Comparison of ENCODE assay signal across 8 mouse cellular contexts in the genomic region with DNA sequence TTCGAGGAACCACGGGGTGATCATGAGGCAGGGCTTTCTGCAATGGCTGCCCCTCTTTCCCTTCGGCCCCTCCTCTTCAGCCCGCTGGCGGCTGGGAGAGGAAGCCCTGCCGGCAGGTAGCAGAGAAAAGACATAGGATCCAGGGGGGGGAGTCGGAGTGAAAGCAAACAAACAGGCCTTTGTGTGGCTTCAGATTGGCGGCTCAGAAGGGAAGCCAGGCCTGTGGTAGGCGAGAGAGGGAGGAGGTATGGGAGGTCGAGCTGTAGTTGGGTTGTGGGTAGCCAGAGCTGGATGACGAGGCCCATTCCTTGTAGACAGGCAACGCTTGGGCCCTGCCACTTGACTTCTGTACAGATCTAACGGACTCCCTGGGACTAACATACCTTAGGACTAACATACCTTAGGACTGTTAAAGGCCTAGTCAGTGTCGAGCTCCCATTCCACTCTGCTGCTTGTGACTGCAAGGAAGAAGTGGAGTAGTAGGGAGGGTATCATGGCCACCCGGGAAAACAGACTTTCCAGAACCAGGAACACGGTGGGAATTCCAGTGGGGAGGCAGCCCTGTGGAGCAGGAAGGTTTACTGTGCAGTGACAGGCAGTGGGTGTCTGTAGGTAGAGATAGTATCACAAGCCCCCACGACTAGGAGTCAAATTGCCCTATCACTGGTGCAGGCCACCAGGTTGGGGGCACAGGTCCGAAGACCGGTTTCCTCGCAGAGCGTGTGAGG. TPM values are rescaled to one million over a fixed set of nuclear protein-coding genes. Genes with fewer than 3 reads are reported as not detected.
A peak's percentile ranks its signal among the peaks of the same experiment; 100 is the strongest.
DNase-seq lines count a peak whose midpoint lies in the region; ATAC-seq and TF ChIP-seq lines count a peak whose summit lies in the region.

No protein-coding gene starts in this region.

- DNase-seq in layer of hippocampus, adult 11-12 months (ENCODE audit: low spot score): peak; percentile 34
- DNase-seq in layer of hippocampus, postnatal 14 days (ENCODE audit: low spot score in 2 of 2): no peak
- DNase-seq in cerebellum, postnatal 10 days: peak; percentile 37 to 47
- DNase-seq in heart, adult 11 months: peak; percentile 97
- peak; percentile 67 for DNase-seq in liver, postnatal 0 days
- DNase-seq in neural tube, embryonic 11.5 days (ENCODE audit: low spot score): peak; percentile 70
- peak; percentile 56 for DNase-seq in testis, postnatal 10 days (ENCODE audit: low spot score)

- peaks cover 39% of the 10 kb centered on the region for H3K4me1 ChIP-seq in intestine, postnatal 0 days (replicated peaks; ENCODE audit: control insufficient read depth, insufficient read depth, low read length)
- peaks cover 59% of the 10 kb centered on the region for H3K4me1 ChIP-seq in liver, postnatal 0 days (ENCODE audit: insufficient read depth)
- peaks cover 40% of the 10 kb centered on the region for H3K4me1 ChIP-seq in neural tube, embryonic 11.5 days (ENCODE audit: control insufficient read depth, insufficient read depth, low read length)

- WGBS in intestine, postnatal 0 days: 2% methylated on average over 21 of the region's 21 CpGs
- WGBS in liver, postnatal 0 days (ENCODE audit: insufficient replicate concordance): 2% methylated on average over 19 of the region's 21 CpGs
- WGBS in neural tube, embryonic 11.5 days: 1% methylated on average over 20 of the region's 21 CpGs

- no peak for TF ChIP-seq EP300 in liver, postnatal 0 days (IDR thresholded peaks at IDR 0.05; ENCODE audit: low read depth)

- H3K4me2 ChIP-seq in intestine, postnatal 0 days (replicated peaks; ENCODE audit: low read depth): peak overlapping the region; percentile 71
- peak overlapping the region; percentile 95 for H3K4me2 ChIP-seq in liver, postnatal 0 days (ENCODE audit: low read depth, low read length)
- H3K4me2 ChIP-seq in neural tube, embryonic 11.5 days (ENCODE audit: low read depth): peak overlapping the region; percentile 82

- TF ChIP-seq CTCF in intestine, postnatal 0 days (IDR thresholded peaks at IDR 0.05; ENCODE audit: low read depth): no peak
- TF ChIP-seq CTCF in liver, postnatal 0 days (IDR thresholded peaks at IDR 0.05; ENCODE audit: low read depth): no peak

- H3K27me3 ChIP-seq in intestine, postnatal 0 days (replicated peaks; ENCODE audit: control insufficient read depth, insufficient read depth, low read length): no peaks in the 10 kb centered on the region
- H3K27me3 ChIP-seq in liver, postnatal 0 days (ENCODE audit: insufficient read depth, low read length): no peaks in the 10 kb centered on the region
- H3K27me3 ChIP-seq in neural tube, embryonic 11.5 days (ENCODE audit: control insufficient read depth, insufficient read depth, low read length): no peaks in the 10 kb centered on the region

- H3K4me3 ChIP-seq in intestine, postnatal 0 days (ENCODE audit: low read depth, low read length): peak overlapping the region; percentile 40
- peak overlapping the region; percentile 67 for H3K4me3 ChIP-seq in liver, postnatal 0 days (ENCODE audit: low read depth, low read length)
- peak overlapping the region; percentile 39 for H3K4me3 ChIP-seq in neural tube, embryonic 11.5 days (ENCODE audit: low read depth, low read length)

- H3K27ac ChIP-seq in intestine, postnatal 0 days (ENCODE audit: low read depth, low read length): peak overlapping the region; percentile 90
- H3K27ac ChIP-seq in liver, postnatal 0 days (ENCODE audit: low read depth): peak overlapping the region; percentile 93
- H3K27ac ChIP-seq in neural tube, embryonic 11.5 days (ENCODE audit: low read depth, low read length): peak overlapping the region; percentile 76

- no peaks in the 10 kb centered on the region for H3K9me3 ChIP-seq in intestine, postnatal 0 days (ENCODE audit: control insufficient read depth)
- H3K9me3 ChIP-seq in liver, postnatal 0 days (ENCODE audit: low read length): no peaks in the 10 kb centered on the region
- no peaks in the 10 kb centered on the region for H3K9me3 ChIP-seq in neural tube, embryonic 11.5 days (ENCODE audit: control insufficient read depth, low read length)

- ATAC-seq in intestine, postnatal 0 days: peak; percentile 23
- peak; percentile 49 for ATAC-seq in liver, postnatal 0 days
- ATAC-seq in neural tube, embryonic 11.5 days (ENCODE audit: insufficient read depth, low FRiP score, low TSS enrichment): peak; percentile 28; the same call in 1 of the 2 replicates

- H3K36me3 ChIP-seq in intestine, postnatal 0 days (ENCODE audit: control insufficient read depth, insufficient read depth): no peaks in the 10 kb centered on the region
- no peaks in the 10 kb centered on the region for H3K36me3 ChIP-seq in liver, postnatal 0 days (replicated peaks; ENCODE audit: insufficient read depth, low read length)
- H3K36me3 ChIP-seq in neural tube, embryonic 11.5 days (ENCODE audit: control insufficient read depth, insufficient read depth, low read length): no peaks in the 10 kb centered on the region

- peak overlapping the region; percentile 56 for H3K9ac ChIP-seq in intestine, postnatal 0 days (ENCODE audit: low read depth, low read length)
- H3K9ac ChIP-seq in liver, postnatal 0 days (replicated peaks): peak overlapping the region; percentile 66
- peak overlapping the region; percentile 59 for H3K9ac ChIP-seq in neural tube, embryonic 11.5 days (ENCODE audit: low read length)

RNA-seq across cellular contexts. Expression of gene Rai1, which starts 9.6 kb away (rescaled TPM):
- total RNA-seq in layer of hippocampus, postnatal 14 days (2021): 10 to 100 TPM; 63.2 to 69.2 TPM
- polyA plus RNA-seq in intestine, postnatal 0 days (2015; fragmentation: Nextera tagmentation; extraction: Ambion mirVana): 10.1 and 10.6 TPM in 2 replicates
- polyA plus RNA-seq in liver, postnatal 0 days (2015; fragmentation: Nextera tagmentation; extraction: Ambion mirVana): 3.8 and 4.4 TPM in 2 replicates
- polyA plus RNA-seq in neural tube, embryonic 11.5 days (2014; fragmentation: Nextera tagmentation; extraction: Ambion mirVana): 28.5 and 31.4 TPM in 2 replicates

Comparison
In these comparisons a context has a peak if more than half of its experiments do, and no peak if none do; other contexts are left out.
1. DNase-seq: peak in layer of hippocampus, adult 11-12 months (single experiment), cerebellum, postnatal 10 days (2 of 2), heart, adult 11 months (single experiment), liver, postnatal 0 days (single experiment), neural tube, embryonic 11.5 days (single experiment) and testis, postnatal 10 days (single experiment); none in layer of hippocampus, postnatal 14 days (0 of 2).
2. Peak in every context shown above with its lines, with median percentiles within 50 percentile points of each other: ATAC-seq, H3K27ac ChIP-seq, H3K4me2 ChIP-seq, H3K4me3 ChIP-seq and H3K9ac ChIP-seq.